Mouse (Mus musculus): ENCODE measurements around the gene Atf6.

Atf6 gene

DNA sequence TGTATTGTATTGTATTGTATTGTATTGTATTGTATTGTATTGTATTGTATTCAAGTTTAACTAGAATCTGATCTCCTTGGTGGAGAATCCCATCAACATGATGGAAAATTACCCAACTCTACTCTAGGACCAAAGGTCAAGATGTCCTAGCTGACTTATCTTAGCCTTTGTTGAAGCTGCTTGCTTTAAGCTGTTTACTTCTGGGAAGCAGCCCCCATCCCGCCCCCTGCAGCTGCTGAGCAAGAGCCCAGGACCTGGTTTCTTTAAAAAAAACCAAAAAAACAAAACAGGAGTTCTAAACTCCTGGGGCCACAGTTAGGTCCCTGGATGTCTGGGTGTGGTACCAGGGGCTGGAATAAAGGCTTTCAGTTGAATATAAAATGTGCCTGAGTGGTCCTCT lies 24.7 kb upstream of the Atf6 start:
- ChIA-PET POLR2A (interaction anchor here (0.6 to 16.8 kb wide), 15 partner anchors 9 to 520 kb away, joined by 3 to 329 read pairs (median 3); partner anchors contain the start of gene Atf6 (in 1 of the 4)), CTCF (interaction anchor here in 2 of 4 experiments (0.6 to 4.0 kb wide), 6 partner anchors 9 to 110 kb away, joined by 3 to 20 read pairs (median 3); partner anchors contain the start of genes Atf6 (in 1 of the 2) and Fcrlb (in 1 of the 2))

DNA sequence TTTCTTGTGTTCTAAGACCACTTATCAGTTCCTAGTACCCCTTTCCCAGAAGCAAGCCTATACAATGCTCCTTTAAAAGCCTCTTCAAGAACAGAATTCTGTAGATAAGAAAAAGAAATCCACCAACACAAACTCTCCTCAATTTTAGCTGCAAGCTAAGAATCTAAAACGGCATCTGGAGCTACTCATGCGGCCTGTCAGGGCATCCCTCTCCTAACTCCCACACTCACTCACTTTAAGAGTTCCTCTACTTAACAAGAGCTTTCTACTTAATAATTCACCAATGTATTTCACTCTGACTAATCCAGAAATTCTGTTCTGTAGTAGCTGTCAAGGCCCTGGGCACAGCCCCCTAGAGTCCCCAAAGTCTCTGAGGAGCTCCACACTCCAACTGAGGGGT lies 24.1 kb upstream of the Atf6 start:
- ChIA-PET CTCF (interaction anchor here in 3 of 4 experiments (0.6 to 4.0 kb wide), 7 partner anchors 10 to 347 kb away, joined by 3 to 20 read pairs (median 3); partner anchors contain the start of genes Atf6 (in 1 of the 3) and Fcrlb (in 1 of the 3)), POLR2A (interaction anchor here (0.6 to 16.8 kb wide), 16 partner anchors 10 to 404 kb away, joined by 3 to 329 read pairs (median 4); partner anchors contain the start of genes Atf6 (in 2 of the 4) and B4galt3 (in 1 of the 4))

DNA sequence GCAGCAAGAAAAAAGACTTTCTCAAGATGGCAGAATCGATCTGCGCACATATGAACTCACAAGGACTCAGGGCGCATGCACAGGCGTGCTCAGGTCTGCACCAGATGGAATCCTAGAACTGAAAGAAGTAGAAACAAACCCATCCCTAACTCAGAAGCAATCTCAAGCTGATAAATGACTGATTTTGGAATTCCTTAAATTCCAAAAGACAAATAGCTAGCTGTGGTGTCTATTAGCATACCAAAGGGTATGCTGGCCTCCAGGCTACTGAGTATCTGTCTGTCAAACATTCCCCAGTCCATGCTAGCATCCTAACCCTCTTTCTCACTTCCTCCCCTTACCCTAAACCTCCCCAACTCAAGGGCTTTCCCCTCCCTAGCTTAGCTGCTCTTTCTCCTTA lies 21.7 kb upstream of the Atf6 start:
- ChIA-PET CTCF (interaction anchor here in 3 of 4 experiments (0.5 to 4.0 kb wide), 4 partner anchors 9 to 125 kb away, joined by 3 to 20 read pairs (median 4); no protein-coding TSS in a partner anchor), POLR2A (interaction anchor here (0.6 to 16.8 kb wide), 14 partner anchors 9 to 192 kb away, joined by 3 to 329 read pairs (median 4); partner anchors contain the start of genes Atf6 (in 3 of the 4) and Fcgr3 (in 1 of the 4))

DNA sequence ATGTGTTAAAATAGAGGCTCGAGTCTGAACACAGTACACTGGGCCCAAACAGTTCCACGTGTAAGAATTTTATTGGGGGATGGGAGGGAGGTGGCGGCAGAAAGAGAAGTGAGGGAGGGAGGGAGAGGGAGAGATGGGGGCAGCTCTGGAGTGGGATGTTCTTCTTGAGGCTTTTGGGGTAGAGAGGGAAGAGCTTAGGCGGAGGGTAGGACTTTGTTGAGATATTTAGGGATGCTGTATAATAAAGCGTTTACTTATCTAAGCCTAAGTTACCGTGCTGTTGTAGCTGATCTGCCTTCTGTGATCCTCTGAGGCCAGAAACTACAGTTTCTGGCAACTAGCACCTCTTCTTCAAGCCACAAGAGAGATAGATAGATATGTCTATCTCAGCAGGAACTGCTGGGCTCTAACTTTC lies 18.5 kb upstream of the Atf6 start:
- ChIA-PET CTCF (interaction anchor here in 3 of 4 experiments (0.5 to 1.8 kb wide), 13 partner anchors 9 to 225 kb away, joined by 3 to 19 read pairs (median 5); partner anchors contain the start of gene Atf6 (in 1 of the 3)), POLR2A (interaction anchor here (0.5 to 16.8 kb wide), 22 partner anchors 9 to 557 kb away, joined by 3 to 329 read pairs (median 5); partner anchors contain the start of genes Atf6 (in 4 of the 4) and B4galt3 (in 1 of the 4))

DNA sequence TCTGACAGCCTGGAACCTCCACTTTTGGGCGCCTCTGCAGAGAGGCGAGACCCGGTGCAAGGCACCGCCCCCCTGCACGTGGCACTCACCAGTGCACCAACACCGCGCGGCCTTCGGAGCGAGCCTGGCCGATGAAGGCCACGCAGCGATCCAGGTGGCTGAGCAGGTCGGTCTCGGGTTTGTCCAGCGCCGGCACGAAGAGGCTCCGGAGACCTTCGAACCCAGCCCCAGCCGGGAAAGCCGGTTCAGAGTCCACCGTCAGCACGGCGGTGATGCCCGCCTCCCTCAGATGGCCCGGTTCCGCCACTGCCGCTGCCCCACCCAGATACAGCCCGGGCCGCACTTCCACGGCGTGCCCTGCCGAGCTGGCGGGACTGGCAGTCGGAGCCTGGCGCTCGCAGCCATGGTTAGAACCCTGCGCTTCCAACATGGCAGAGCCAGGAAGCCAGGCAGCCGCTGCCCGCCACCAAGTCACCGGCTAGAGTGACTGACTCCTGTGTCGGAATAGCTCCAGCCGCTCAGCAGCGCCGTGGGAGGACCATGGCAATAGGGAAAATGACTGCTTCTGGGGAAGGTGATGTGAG lies 17.5 kb upstream of the Atf6 start, which contains the start of the genes Gm26620 and Dusp12:
TSS of gene Gm26620 (plus strand) at position 88 of the 584 bp plus-strand sequence.
TSS of gene Dusp12 (minus strand) at position 563 of the 584 bp plus-strand sequence.
- ChIA-PET POLR2A (interaction anchor here (0.5 to 16.8 kb wide), 27 partner anchors 8 to 558 kb away, joined by 3 to 329 read pairs (median 5); partner anchors contain the start of genes Atf6 (in 4 of the 4), B4galt3 (in 1 of the 4) and Ppox (in 1 of the 4)), CTCF (interaction anchor here (0.6 to 1.8 kb wide), 14 partner anchors 10 to 226 kb away, joined by 3 to 19 read pairs (median 5); partner anchors contain the start of gene Atf6 (in 1 of the 4))

DNA sequence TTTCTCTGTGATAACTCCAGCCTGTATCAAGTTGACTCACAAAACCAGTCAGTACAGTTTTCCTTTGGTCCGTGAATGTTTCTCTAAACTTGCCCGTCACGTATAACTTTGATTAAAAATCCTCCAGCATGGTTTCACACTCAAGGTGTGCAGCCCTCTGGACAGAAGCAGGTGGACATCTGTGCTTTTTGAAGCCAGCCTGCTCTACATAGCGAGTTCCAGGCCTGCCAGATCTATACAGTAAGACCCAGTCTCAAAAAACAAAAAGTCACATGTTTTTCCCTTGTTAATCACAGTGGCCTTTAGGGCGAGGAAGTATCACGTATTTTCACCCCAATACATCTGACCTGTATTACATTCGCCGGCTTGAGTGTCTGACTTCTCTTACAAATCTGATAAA lies 16.8 kb upstream of the Atf6 start:
- CTCF ChIA-PET: interaction anchor here in 1 of 4 experiments (1.0 kb wide), 1 partner anchor 12 kb away, joined by 3 read pairs; no protein-coding TSS in a partner anchor
- POLR2A ChIA-PET: interaction anchor here in 3 of 4 experiments (0.7 to 16.8 kb wide), 7 partner anchors 11 to 54 kb away, joined by 3 to 329 read pairs (median 7); partner anchors contain the start of gene Atf6 (in 2 of the 3)

DNA sequence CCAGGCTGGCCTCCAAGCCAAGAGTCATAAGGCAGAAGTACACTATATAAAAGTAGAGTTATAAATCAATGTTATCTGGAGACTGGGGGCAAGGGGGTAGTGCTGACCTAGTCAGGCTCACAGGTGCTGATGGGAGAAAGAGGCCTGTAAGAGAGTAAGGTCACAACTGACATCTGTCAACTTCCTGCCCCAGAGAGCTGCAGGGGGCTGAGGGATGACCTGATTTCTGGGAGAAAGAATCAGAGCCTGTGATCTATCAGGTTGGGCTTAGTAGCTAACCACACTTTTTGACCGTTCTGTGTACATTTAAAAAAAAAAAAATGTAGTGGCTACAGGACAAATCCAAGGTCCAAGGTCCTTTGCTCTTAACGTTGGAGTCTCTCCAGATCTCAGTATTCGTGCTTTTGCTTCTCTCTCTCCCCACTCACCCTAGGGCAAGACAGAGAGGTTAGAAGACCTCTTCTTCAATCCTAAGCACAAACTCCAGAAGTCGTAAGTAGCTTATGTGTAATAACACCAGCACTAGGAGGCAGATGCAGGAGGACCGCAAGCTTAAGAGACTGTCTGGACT lies 15.4 kb upstream of the Atf6 start:
- ChIA-PET CTCF (interaction anchor here in 2 of 4 experiments (0.5 to 1.3 kb wide), 3 partner anchors 15 to 174 kb away, joined by 3 to 4 read pairs (median 4); no protein-coding TSS in a partner anchor), POLR2A (interaction anchor here in 3 of 4 experiments (0.6 to 16.8 kb wide), 9 partner anchors 8 to 419 kb away, joined by 3 to 329 read pairs (median 4); partner anchors contain the start of gene Atf6 (in 1 of the 3))

DNA sequence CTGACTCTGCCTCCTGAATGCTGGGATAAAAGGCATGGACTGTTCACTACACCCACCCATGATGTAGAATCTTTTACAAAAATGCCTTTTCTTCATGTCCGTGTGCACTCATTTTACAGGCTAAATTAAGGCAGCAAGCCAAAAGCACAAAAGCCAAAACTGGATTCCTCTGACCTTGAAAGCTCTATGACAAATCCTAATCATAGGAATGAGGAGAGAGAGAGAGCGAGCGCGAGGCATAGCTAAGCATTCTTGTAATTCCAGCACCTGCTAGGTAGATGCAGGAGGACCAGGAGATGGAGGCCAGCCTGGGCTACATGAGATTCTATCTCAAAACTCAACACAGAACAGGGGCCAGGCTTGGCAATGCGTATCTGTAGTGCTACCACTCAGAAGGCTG lies 9.3 kb upstream of the Atf6 start:
- ChIA-PET POLR2A (interaction anchor here (0.8 to 17.0 kb wide), 8 partner anchors 8 to 179 kb away, joined by 3 to 329 read pairs (median 6); partner anchors contain the start of genes Atf6 (in 2 of the 4), Dusp12 (in 2 of the 4) and Gm26620 (in 2 of the 4)), CTCF (no interaction called here)

DNA sequence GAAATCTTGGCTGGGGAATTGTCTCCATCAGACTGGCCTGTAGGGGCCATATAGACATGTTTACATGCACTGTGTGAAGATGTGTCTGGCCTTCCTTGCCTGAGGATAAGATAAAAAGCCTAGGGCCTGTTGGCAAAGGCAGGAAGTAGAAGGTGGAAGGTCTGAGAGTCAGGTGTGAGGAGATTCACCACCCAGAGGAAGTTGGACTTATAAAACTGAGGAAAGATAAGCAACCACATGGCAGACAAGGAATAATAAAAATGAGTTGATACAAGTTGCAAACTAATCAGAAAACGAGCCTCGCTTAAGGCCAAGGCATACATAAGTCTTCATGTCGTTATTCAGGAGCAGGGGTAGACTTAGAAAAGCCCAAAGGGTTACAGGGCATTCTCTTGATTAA lies 8.1 kb upstream of the Atf6 start:
- CTCF ChIA-PET: interaction anchor here in 1 of 4 experiments (0.6 kb wide), 1 partner anchor 21 kb away, joined by 3 read pairs; no protein-coding TSS in a partner anchor
- POLR2A ChIA-PET: interaction anchor here in 3 of 4 experiments (1.0 to 17.0 kb wide), 6 partner anchors 9 to 484 kb away, joined by 3 to 329 read pairs (median 4); partner anchors contain the start of genes Dusp12 (in 1 of the 3) and Gm26620 (in 1 of the 3)

DNA sequence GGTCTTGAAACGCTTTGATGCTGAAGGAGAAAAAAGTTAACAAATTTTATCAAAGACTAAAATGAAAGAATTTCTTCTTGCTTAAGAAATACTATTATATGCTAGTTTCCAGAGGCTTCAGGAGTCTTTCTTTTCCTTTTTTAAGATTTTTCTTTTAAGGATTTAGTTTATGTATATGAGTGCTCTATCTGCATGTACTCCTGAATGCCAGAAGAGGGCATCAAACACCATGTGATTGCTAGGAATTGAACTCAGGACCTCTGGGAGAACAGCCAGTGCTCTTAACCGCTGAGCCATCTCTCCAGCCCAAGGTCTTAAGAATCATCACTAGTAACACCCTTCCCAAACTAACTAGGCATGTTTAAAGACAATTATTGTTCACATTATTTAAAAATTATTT lies 4.4 kb upstream of the Atf6 start:
- POLR2A ChIA-PET: interaction anchor here (0.8 to 17.0 kb wide), 27 partner anchors 8 to 187 kb away, joined by 3 to 329 read pairs (median 4); partner anchors contain the start of genes Dusp12 (in 4 of the 4) and Gm26620 (in 4 of the 4)

DNA sequence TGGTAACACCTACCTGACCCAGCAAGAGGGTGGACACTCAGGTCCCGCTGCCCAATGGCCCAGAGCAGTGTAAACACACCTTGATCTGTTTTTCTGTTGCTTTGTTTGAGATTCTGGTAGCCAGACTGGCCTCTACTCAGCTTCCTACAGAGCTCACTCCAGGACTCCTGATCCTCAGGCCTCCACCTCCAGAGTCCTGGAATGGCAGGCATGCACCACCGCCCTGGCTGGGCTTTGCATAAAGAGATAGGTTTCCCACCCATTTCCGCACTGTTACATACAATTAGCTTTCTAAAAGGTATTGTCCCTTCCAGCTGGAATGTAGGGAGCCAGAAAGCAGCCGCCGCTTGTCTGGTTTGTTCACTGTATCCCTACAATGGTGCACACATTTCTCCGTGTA lies 3.8 kb upstream of the Atf6 start:
- ChIA-PET CTCF (interaction anchor here in 3 of 4 experiments (0.7 to 2.2 kb wide), 9 partner anchors 12 to 126 kb away, joined by 3 to 10 read pairs (median 5); partner anchors contain the start of genes Dusp12 (in 2 of the 3) and Gm26620 (in 2 of the 3)), POLR2A (interaction anchor here (0.6 to 17.0 kb wide), 32 partner anchors 9 to 696 kb away, joined by 3 to 329 read pairs (median 4); partner anchors contain the start of genes Dusp12 (in 4 of the 4), Gm26620 (in 4 of the 4) and Uap1 (in 1 of the 4))

More for the DNA sequence above, 4.4 kb upstream of the Atf6 start:
- CTCF ChIA-PET: interaction anchor here in 2 of 4 experiments (1.1 to 2.2 kb wide), 6 partner anchors 12 to 125 kb away, joined by 3 to 10 read pairs (median 6); partner anchors contain the start of genes Dusp12 (in 2 of the 2) and Gm26620 (in 2 of the 2)

DNA sequence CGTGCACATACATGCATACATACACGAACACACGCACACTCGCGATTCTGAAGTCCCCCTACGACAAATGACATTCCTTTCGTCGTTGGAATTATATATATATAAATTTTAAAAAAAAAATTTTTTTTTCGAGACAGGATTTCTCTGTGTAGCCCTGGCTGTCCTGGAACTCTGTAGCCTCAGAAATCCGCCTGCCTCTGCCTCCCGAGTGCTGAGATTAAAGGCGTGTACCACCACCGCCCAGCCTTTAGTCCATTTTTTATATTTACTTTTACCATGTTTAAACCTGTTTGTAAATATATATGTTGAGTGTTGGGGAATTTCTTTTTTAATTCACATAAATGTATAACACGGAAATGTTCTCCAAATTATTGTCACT lies 1.3 kb upstream of the Atf6 start:
- CTCF ChIA-PET: interaction anchor here in 1 of 4 experiments (1.0 kb wide), 2 partner anchors 33 to 413 kb away, joined by 3 to 4 read pairs; no protein-coding TSS in a partner anchor

DNA sequence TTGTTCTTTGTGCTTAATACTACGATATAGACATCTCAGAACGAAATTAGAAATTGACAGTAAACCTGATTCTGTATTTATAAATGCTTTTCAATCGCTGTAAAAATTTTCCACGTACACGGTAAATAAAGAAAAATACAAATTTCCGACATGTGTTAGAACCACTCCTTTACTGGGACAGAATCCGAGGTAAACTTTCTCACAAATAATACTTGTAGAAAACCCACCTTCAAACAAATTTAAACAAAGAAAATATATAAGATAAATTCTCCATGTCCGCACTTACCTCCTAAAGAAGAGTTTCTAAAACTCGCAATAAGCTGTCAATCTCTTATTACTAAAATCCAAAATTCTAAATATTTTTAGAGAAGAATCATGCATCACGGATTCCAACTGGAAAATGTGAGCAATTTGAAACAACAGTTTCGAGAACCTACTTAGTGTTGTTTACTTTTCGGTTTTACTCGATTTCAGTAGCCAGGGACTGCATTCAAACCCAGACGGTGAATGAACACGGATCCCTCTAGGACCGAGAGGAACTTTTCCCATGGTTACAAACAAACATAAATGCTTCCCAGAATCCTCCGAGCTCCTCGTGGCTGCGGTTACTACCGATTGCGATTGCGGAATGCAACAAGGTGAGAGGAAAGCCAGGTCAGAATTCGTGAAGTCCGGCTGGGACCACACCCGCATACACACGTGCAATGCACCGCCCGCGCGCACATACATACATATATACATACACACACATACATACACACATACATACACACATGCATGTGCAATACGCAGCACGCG lies 735 bp upstream of the Atf6 start:
- CTCF ChIA-PET: interaction anchor here in 3 of 4 experiments (0.6 to 1.4 kb wide), 7 partner anchors 17 to 413 kb away, joined by 3 to 6 read pairs (median 4); partner anchors contain the start of genes Dusp12 (in 1 of the 3) and Gm26620 (in 1 of the 3)
- POLR2A ChIA-PET: interaction anchor here (0.5 to 17.0 kb wide), 59 partner anchors 8 to 601 kb away, joined by 3 to 329 read pairs (median 4); partner anchors contain the start of genes Dusp12 (in 4 of the 4), Gm26620 (in 3 of the 4) and Ppox (in 1 of the 4)

More for the DNA sequence above, 1.3 kb upstream of the Atf6 start:
- POLR2A ChIA-PET: interaction anchor here (0.7 to 17.0 kb wide), 21 partner anchors 9 to 412 kb away, joined by 3 to 329 read pairs (median 7); partner anchors contain the start of genes Dusp12 (in 3 of the 4), Gm26620 (in 3 of the 4) and Ppox (in 1 of the 4)

DNA sequence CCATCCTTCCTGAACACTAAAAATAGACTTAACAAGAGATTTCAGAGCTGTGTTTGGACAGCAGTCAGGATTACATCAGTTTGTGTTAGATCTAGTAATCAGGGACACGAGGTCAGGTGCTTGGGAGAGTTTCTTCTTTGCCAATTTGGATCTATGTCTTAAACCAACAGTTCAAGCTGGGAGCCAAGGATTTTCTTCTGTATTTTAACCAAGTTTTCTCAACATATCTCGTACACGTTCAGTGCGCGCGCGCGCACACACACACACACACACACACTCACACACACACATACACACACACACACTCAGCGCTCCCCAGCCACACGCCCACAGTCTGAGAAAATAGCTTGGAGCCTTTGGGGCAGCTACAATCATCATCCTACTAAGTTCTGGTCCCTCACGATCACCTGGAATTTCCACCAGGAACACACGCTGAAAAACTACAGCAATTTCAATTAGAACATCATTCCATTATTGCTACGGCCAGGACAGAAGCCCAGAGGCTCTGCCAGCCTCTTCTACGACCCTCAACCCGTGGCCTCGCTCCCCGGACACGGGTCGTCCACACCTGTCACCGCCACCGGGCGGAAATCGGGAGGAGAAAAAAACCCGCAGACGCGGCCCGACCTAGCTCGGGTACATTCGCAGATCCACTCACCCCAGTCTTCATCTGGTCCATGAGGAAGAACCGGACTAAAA lies 430 bp downstream of the Atf6 start:
- CTCF ChIA-PET: interaction anchor here in 3 of 4 experiments (0.7 to 1.4 kb wide), 4 partner anchors 18 to 34 kb away, joined by 3 to 6 read pairs (median 4); partner anchors contain the start of genes Dusp12 (in 1 of the 3) and Gm26620 (in 1 of the 3)
- POLR2A ChIA-PET: interaction anchor here (0.7 to 17.0 kb wide), 49 partner anchors 9 to 602 kb away, joined by 3 to 329 read pairs (median 4); partner anchors contain the start of genes Dusp12 (in 3 of the 4) and Gm26620 (in 3 of the 4)

DNA sequence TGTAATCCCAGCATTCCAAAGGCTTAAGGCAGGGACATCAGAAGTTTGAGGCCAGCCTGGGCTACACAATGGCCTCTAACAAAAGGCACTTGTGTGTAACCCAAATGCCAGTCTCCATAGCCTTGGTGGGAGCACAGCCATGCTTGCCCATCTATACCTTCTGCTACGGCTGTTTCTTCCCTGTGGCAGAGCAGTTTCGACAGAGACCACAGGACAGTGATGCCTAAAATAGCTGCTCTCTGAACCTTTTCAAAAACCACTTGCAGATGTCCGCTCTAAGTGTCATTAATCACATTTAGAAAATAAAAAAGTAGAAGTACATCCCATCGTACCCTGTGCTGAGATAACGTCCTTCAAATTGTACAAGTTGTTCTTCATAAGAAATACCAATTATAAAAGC lies 2.2 kb downstream of the Atf6 start:
- POLR2A ChIA-PET: interaction anchor here in 2 of 4 experiments (1.0 to 17.0 kb wide), 3 partner anchors 12 to 25 kb away, joined by 4 to 329 read pairs (median 25); partner anchors contain the start of genes Dusp12 (in 1 of the 2) and Gm26620 (in 1 of the 2)
- CTCF ChIA-PET: interaction anchor here in 1 of 4 experiments (0.9 kb wide), 1 partner anchor 101 kb away, joined by 3 read pairs; no protein-coding TSS in a partner anchor
